Mouse (Mus musculus) ES-Bruce4 (cell line): Measurements from ENCODE around the gene Rps9.

ENCODE experiments used
- CTCF ChIP-seq: IDR thresholded peaks from one replicate; pipeline ENCODE4 v1.8.1; 2011; ENCODE audit warnings: low read depth, low read length
- POLR2A ChIP-seq: IDR thresholded peaks from one replicate; pipeline ENCODE4 v1.8.1; 2011; ENCODE audit warnings: low read length; ENCODE audit not compliant: insufficient read depth

DNA sequence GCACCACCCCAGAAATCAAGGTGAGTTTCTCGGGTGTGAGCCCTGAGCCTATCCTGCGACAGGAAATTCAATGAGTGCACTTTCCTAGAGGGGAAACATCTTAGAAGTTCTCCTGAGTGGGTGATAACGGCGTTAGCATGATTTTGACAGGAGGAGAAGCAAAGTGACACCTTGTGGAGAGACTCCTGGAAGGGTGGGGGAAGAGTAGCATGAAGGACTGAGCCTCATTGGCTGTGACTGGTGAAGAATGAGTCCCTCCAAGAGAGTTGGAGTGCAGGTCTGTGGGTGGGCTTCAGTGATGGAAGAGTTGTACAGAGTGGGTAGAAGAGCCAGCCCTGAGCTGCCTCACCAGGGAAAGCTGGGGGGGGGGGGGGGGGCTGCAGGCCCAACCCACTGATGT, 46.8 kb upstream of the Rps9 start:
- no peak for TF ChIP-seq POLR2A
- TF ChIP-seq CTCF: no peak
